Mouse (Mus musculus) brain, embryonic 14.5 days (tissue): ENCODE data around the gene Dnajc8. TPM values are rescaled to one million over a fixed set of nuclear protein-coding genes. Genes with fewer than 3 reads are reported as not detected.

Experiments
- DNase-seq: peaks from one replicate; pipeline ENCODE4 v3.0.0-alpha.2; 2011; ENCODE audit warnings: low read depth
- CTCF ChIP-seq: fragments of 200-500 bp; IDR thresholded peaks from 2 replicates; pipeline ENCODE4 v1.5.1; 2012; ENCODE audit warnings: inconsistent platforms, mild to moderate bottlenecking, moderate library complexity, borderline replicate concordance; ENCODE audit not compliant: insufficient read depth, insufficient read length; ENCODE audit errors: extremely low read depth
- POLR2A ChIP-seq: fragments of 200-500 bp; IDR thresholded peaks from 2 replicates; pipeline ENCODE4 v1.6.1; 2012; ENCODE audit warnings: mild to moderate bottlenecking, inconsistent platforms, borderline replicate concordance; ENCODE audit not compliant: poor library complexity, insufficient read depth, insufficient read length, severe bottlenecking; ENCODE audit errors: extremely low read depth
- polyA plus RNA-seq: library from polyadenylated mRNA; depleted of rRNA; stranded (reverse); fragments of >200 nt; gene quantifications from 2 replicates; pipeline ENCODE4 v1.2.3, GENCODE M21; 2012; rRNA removed

Dnajc8 gene
- 102 and 106 TPM in 2 replicates for polyA plus RNA-seq

DNA sequence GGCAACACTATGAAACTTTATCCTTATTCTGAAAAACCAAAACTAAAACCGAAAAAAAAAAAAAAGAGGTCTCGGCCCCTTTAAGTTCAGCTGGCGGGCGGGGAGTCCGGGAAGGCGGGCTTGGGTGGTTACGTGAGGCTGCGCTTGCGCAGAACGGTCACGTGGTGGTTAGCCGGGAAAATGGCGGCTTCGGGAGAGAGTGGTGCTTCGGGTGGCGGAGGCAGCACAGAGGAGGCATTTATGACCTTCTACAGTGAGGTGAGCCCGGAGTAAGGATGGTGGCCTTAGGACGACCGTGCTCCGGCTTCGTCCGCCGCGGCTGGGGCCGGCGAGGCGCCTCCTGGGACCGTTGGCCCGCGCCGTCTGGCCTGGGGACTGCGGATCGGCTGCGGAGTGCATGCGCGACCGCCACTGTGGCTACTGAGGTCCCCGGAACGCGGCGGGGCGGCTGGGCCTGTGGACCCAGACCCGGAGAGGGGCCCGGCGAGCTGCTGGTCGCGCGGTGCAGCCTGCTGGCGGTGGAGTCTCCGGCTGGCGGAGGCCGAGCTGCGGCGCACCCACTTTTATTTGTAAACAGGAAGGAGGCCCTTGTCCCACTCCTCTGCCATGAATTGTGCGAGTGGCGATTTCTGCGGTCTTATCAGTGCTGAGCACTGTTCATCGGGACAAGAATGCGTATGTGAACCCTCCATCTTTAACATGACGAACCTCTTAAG lies at the start of gene Dnajc8:
Dnajc8 (plus strand) TSS at position 145 of the 716 bp plus-strand sequence.
- TF ChIP-seq POLR2A: peak; percentile 70; the same call in 1 of the 2 replicates
- TF ChIP-seq CTCF: no peak
- peak; percentile 97 for DNase-seq

DNA sequence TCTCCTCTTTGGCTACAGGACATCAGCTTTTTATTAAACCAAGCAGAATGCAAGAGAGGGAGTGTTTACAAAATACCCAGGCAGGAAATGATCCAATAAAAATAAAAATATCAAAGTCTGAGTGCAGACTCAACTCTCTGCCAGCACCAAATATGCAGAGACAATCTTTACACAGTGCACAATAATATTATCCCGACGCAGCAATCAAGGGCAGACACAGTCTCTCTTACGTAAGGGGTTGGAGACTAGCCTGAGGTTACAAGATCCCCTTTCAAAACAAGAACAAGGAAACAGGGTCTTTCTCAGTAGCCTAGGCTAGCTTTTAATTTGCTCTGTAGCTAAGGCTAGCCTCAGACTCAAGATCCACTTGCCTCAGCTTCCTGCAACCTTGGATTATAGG lies 46.8 kb upstream of the Dnajc8 start:
- TF ChIP-seq CTCF: no peak
- TF ChIP-seq POLR2A: no peak
- no peak for DNase-seq

- no peak for TF ChIP-seq CTCF
- TF ChIP-seq POLR2A: no peak
- DNase-seq: no peak
Measured at GRCm38 (mm10) chr4:132488976-132489375, 46.4 kb upstream of the Dnajc8 start.

GRCm38 (mm10) chr4:132490273-132491010 lies 44.9 kb upstream of the Dnajc8 start:
- DNase-seq: no peak
- no peak for TF ChIP-seq CTCF
- no peak for TF ChIP-seq POLR2A

- no peak for DNase-seq
- TF ChIP-seq CTCF: no peak
- no peak for TF ChIP-seq POLR2A
Measured at GRCm38 (mm10) chr4:132491057-132491456, 44.3 kb upstream of the Dnajc8 start.

GRCm38 (mm10) chr4:132491748-132492147 lies 43.6 kb upstream of the Dnajc8 start:
- TF ChIP-seq CTCF: no peak
- no peak for TF ChIP-seq POLR2A
- DNase-seq: no peak

DNA sequence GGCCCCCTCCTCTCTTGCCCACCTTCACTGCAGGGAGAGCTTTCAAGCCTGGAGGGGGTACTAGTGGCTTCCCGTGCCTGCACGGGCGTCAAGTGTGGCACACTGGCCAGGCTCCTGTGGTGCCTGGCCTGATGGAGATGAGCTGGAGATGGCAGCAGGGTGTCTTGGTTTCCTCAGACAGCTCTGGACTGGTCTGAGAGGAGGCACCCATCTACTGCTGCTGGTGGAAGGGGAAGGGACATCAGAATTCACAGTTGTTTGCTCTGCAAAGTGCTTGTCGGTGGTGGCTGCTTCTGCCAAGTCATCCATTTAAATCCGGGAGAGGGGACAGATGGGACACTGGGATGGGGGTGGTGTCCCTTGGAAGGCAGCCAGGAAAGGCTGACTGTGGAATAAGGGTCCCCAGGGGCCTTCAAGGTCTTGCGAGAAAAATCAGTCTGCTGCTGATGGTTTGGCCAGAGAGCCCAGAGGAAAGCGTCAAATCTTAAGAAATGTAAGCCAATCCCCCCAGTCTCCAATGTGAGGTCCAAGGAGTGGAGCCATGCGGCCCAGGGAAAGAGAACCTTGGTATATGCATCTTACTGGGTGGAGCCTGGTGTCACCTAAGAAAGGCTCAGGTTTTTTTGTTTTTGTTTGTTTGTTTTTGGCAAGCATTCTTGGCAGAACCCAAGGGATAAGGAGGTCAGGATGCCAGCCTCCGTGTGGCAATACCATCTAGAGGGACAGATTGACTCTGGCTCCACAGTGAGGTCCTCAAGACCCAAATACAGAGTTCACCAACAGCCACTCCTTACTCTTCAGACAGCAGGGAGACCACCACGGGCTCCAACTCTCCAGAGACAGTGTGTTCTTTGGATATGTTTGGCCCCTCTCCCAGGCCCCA lies 42.9 kb upstream of the Dnajc8 start:
- DNase-seq: peak; percentile 69
- TF ChIP-seq POLR2A: no peak
- TF ChIP-seq CTCF: no peak

- no peak for TF ChIP-seq POLR2A
- TF ChIP-seq CTCF: no peak
- no peak for DNase-seq
Measured at GRCm38 (mm10) chr4:132494271-132494918, 41.0 kb upstream of the Dnajc8 start.

DNA sequence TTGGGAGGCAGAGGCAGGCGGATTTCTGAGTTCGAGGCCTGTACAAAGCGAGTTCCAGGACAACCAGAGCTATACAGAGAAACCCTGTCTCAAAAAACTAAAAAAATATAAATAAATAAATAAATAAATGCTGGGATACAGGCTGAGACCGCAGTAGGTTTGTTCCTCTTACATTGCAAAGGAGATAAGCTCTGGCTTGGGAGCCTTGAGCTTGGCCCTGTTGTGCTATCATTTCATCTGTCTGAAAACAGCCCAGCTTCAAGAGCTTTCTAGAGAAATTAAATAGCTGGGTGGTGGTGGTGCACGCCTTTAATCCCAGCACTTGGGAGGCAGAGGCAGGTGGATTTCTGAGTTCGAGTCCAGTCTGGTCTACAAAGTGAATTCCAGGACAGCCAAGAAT lies 33.7 kb upstream of the Dnajc8 start:
- no peak for DNase-seq
- TF ChIP-seq POLR2A: no peak
- TF ChIP-seq CTCF: no peak

- DNase-seq: no peak
- TF ChIP-seq POLR2A: no peak
- no peak for TF ChIP-seq CTCF
Measured at GRCm38 (mm10) chr4:132503344-132503743, 32.0 kb upstream of the Dnajc8 start.

DNA sequence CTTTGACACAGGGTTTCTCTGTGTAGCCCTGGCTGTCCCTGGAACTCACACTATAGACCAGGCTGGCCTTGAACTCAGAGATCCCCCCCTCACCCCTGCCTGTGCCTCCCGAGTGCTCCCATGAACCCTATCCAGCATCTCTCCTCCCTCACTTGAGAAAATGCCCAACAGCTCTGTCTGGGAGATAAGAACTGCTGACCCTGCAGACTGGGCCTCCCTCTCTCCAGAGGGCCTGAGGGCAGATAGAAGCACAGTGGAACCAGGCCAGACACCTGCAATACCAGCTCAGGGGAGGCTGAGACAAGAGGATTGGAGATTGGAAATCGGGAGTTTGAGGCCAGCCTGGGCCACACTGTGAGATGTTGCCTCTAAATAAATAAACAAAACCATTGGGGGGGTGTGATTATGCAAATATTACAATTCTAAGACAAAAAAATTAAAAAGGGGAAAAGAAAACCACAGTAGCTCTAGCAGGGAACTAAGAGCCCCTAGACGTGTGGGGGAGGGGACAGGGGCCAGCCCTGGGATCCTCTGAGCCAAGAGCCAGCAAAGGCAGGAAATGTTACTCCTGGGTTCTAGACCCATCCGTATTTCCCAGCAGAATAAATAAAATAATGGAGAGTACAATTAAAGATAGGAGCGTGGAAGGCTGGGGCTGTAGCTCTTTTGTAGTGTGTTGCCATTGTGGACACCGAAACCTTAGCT lies 30.2 kb upstream of the Dnajc8 start:
- TF ChIP-seq CTCF (no peak), POLR2A (no peak)

More for the DNA sequence above, 30.2 kb upstream of the Dnajc8 start:
- DNase-seq: no peak
